Mouse (Mus musculus): ENCODE data around the gene Zbtb16.

DNA sequence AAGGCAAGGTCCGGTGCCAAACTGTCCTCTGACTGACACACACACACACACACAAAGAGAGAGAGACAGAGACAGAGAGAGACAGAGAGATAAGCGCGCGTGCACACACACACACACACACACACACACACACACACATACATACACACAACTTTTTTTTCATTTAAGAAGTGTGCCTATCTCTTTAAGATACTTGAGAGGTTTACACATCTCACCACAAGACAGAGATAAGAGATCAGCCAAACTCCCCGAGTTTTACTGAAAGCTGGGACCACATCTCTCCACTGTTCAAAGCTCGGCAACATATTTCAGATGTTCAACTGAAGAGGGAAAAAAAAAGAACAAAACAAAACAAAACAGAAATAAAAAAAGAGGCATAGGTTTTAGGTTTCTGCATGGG lies 31.5 kb downstream of the Zbtb16 start:
- TF ChIP-seq POLR2A (IDR thresholded peaks at IDR 0.05; ENCODE audit: extremely low read depth, insufficient read depth, low read length) (no peak), CTCF (IDR thresholded peaks at IDR 0.05; ENCODE audit: low read depth, low read length) (no peak)
